Mouse (Mus musculus) erythroblast, embryonic 14.5 days (primary cell): ENCODE measurements at regions not wholly inside any gene's neighbourhood (a gene's known extent, or its start where the extent isn't known, plus 50 kb on each side); places are given as distances from the start of the nearest gene placed in this dataset.

Experiments
- GATA1 ChIP-seq: IDR thresholded peaks from 2 replicates; pipeline ENCODE4 v1.6.1; 2012; ENCODE audit warnings: low read length, inconsistent platforms, mixed read lengths
- TAL1 ChIP-seq: IDR thresholded peaks from 3 replicates; pipeline ENCODE4 v1.6.1; 2012; ENCODE audit warnings: low read length, inconsistent platforms, mixed read lengths

DNA sequence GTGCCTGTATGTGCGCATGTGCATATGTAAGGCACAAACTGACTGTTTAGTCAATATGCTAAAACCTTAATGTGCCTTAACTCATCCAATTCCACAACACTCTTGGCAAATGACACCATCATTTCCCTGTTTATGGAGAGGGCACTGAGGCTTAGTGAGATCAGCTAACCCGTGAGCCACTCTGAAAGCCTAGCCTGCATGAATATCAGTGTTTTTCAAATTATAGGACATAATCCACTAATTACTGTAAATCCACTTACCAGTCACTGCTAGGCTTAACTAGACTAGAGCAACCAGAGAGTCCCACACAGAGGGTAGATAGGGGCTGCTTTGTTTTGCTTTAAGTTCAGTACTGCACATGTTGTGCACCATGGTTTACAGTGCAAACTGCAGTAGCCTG lies 127.5 kb upstream of the Ankrd55 start:
- TF ChIP-seq GATA1 (no peak), TAL1 (no peak)
